Mouse (Mus musculus) embryonic fibroblast, embryonic 13.5 days (primary cell): ENCODE measurements around the gene C1qtnf1. TPM values are rescaled to one million over a fixed set of nuclear protein-coding genes. Genes with fewer than 3 reads are reported as not detected.

Experiments used
- H3K27ac ChIP-seq: 2 replicates; pipeline ENCODE4 v1.5.1; 2012; ENCODE audit warnings: low read length, control low read depth, inconsistent platforms; ENCODE audit not compliant: insufficient read depth
- H3K4me1 ChIP-seq: 2 replicates; pipeline ENCODE4 v1.6.1; 2011; ENCODE audit warnings: low read length; ENCODE audit not compliant: control insufficient read depth, insufficient read depth
- H3K4me3 ChIP-seq: 2 replicates; pipeline ENCODE4 v1.5.1; 2011; ENCODE audit warnings: mild to moderate bottlenecking, control low read depth, low read length; ENCODE audit not compliant: insufficient read depth
- CTCF ChIP-seq: IDR thresholded peaks from 2 replicates; pipeline ENCODE4 v1.5.1; 2011; ENCODE audit warnings: mild to moderate bottlenecking, control low read depth, low read length, moderate library complexity, borderline replicate concordance; ENCODE audit not compliant: insufficient read depth
- POLR2A ChIP-seq: IDR thresholded peaks from 2 replicates; pipeline ENCODE4 v1.6.1; 2011; ENCODE audit warnings: low read depth, mild to moderate bottlenecking, control low read depth, low read length, moderate library complexity
- polyA plus RNA-seq: library from polyadenylated mRNA; stranded (reverse); fragments of >200 nt; gene quantifications from 2 replicates; pipeline ENCODE4 v1.2.4, GENCODE M21; 2011; ENCODE audit warnings: low read depth; ENCODE audit not compliant: missing spikeins, insufficient read length

The C1qtnf1 gene
- polyA plus RNA-seq, 1 experiment: 23.0 TPM

- Histone ChIP-seq H3K4me3 (peak overlapping the region; percentile 8; the same call in 1 of the 2 replicates), H3K27ac (peak overlapping the region; percentile 55), H3K4me1 (no peaks in the 10 kb centered on the region)
- TF ChIP-seq CTCF: no peak
- TF ChIP-seq POLR2A: no peak
Observed at GRCm38 (mm10) chr11:118401195-118401594, 26.8 kb upstream of the C1qtnf1 start.

- no peaks in the 10 kb centered on the region for H3K4me1 ChIP-seq
- no peak for TF ChIP-seq CTCF
- peak; percentile 64 for TF ChIP-seq POLR2A
- H3K27ac ChIP-seq: peak within 1 kb of the TSS; percentile 65
- H3K4me3 ChIP-seq: peak within 1 kb of the TSS; percentile 8; the same call in 1 of the 2 replicates
Observed at GRCm38 (mm10) chr11:118401760-118402280, 26.2 kb upstream of the C1qtnf1 start, which contains the start of gene Lgals3bp. Gene Lgals3bp, minus strand, starts transcription at chr11:118402092.

GRCm38 (mm10) chr11:118403183-118403582, 24.8 kb upstream of the C1qtnf1 start:
- TF ChIP-seq POLR2A: no peak
- Histone ChIP-seq H3K4me3 (no peak overlapping the region), H3K27ac (no peak overlapping the region), H3K4me1 (no peaks in the 10 kb centered on the region)

GRCm38 (mm10) chr11:118403951-118404899, 23.8 kb upstream of the C1qtnf1 start:
- H3K4me3 ChIP-seq: no peak overlapping the region
- TF ChIP-seq CTCF: no peak
- TF ChIP-seq POLR2A: no peak
- H3K27ac ChIP-seq: no peak overlapping the region
- no peaks in the 10 kb centered on the region for H3K4me1 ChIP-seq

GRCm38 (mm10) chr11:118405311-118405710, 22.7 kb upstream of the C1qtnf1 start:
- H3K4me3 ChIP-seq: no peak overlapping the region
- no peaks in the 10 kb centered on the region for H3K4me1 ChIP-seq
- TF ChIP-seq CTCF: no peak
- TF ChIP-seq POLR2A: no peak
- no peak overlapping the region for H3K27ac ChIP-seq

GRCm38 (mm10) chr11:118406521-118406920, 21.5 kb upstream of the C1qtnf1 start:
- Histone ChIP-seq H3K4me3 (no peak overlapping the region), H3K4me1 (no peaks in the 10 kb centered on the region), H3K27ac (no peak overlapping the region)
- no peak for TF ChIP-seq POLR2A
- no peak for TF ChIP-seq CTCF

- no peak for TF ChIP-seq CTCF
- no peak for TF ChIP-seq POLR2A
- Histone ChIP-seq H3K4me1 (no peaks in the 10 kb centered on the region), H3K4me3 (no peak overlapping the region), H3K27ac (no peak overlapping the region)
Observed at GRCm38 (mm10) chr11:118407318-118407910, 20.6 kb upstream of the C1qtnf1 start.

GRCm38 (mm10) chr11:118408051-118408740, 19.8 kb upstream of the C1qtnf1 start:
- Histone ChIP-seq H3K4me3 (no peak overlapping the region), H3K4me1 (no peaks in the 10 kb centered on the region), H3K27ac (no peak overlapping the region)
- TF ChIP-seq POLR2A (no peak), CTCF (no peak)
